Mouse (Mus musculus): ENCODE results near the gene Clpb.

Clpb gene

GRCm38 (mm10) chr7:101726980-101727379 lies 63.5 kb downstream of the Clpb start:
- no peak for DNase-seq (ENCODE audit: low read depth)

- DNase-seq (ENCODE audit: low read depth): no peak
Observed at GRCm38 (mm10) chr7:101732096-101732495, 68.7 kb downstream of the Clpb start.

- DNase-seq (ENCODE audit: low read depth): no peak
Observed at GRCm38 (mm10) chr7:101733042-101733441, 69.6 kb downstream of the Clpb start.

GRCm38 (mm10) chr7:101735297-101735696 lies 71.9 kb downstream of the Clpb start:
- no peak for DNase-seq (ENCODE audit: low read depth)

- peak; percentile 34 for DNase-seq (ENCODE audit: low read depth)
Observed at GRCm38 (mm10) chr7:101737735-101738134, 74.3 kb downstream of the Clpb start.

GRCm38 (mm10) chr7:101739602-101740001 lies 76.2 kb downstream of the Clpb start:
- DNase-seq (ENCODE audit: low read depth): no peak

- no peak for DNase-seq (ENCODE audit: low read depth)
Observed at GRCm38 (mm10) chr7:101743487-101743886, 80.1 kb downstream of the Clpb start.

- no peak for DNase-seq (ENCODE audit: low read depth)
Observed at GRCm38 (mm10) chr7:101746559-101747334, 83.3 kb downstream of the Clpb start.

GRCm38 (mm10) chr7:101750268-101750667 lies 86.8 kb downstream of the Clpb start:
- DNase-seq (ENCODE audit: low read depth): no peak

- DNase-seq (ENCODE audit: low read depth): peak; percentile 24
Observed at GRCm38 (mm10) chr7:101752346-101752745, 88.9 kb downstream of the Clpb start.

- DNase-seq (ENCODE audit: low read depth): no peak
Observed at GRCm38 (mm10) chr7:101753492-101753891, 90.1 kb downstream of the Clpb start.

GRCm38 (mm10) chr7:101754416-101754815 lies 91.0 kb downstream of the Clpb start:
- peak; percentile 36 for DNase-seq (ENCODE audit: low read depth)

GRCm38 (mm10) chr7:101755301-101755700 lies 91.9 kb downstream of the Clpb start:
- DNase-seq (ENCODE audit: low read depth): peak; percentile 86

- peak; percentile 48 for DNase-seq (ENCODE audit: low read depth)
Observed at GRCm38 (mm10) chr7:101761899-101762780, 98.7 kb downstream of the Clpb start.

- DNase-seq (ENCODE audit: low read depth): no peak
Observed at GRCm38 (mm10) chr7:101767335-101767907, 104.0 kb downstream of the Clpb start.

- no peak for DNase-seq (ENCODE audit: low read depth)
Observed at GRCm38 (mm10) chr7:101770051-101770450, 106.6 kb downstream of the Clpb start.

- no peak for DNase-seq (ENCODE audit: low read depth)
Observed at GRCm38 (mm10) chr7:101771604-101772003, 108.2 kb downstream of the Clpb start.

GRCm38 (mm10) chr7:101772687-101773086 lies 109.3 kb downstream of the Clpb start:
- peak; percentile 8 for DNase-seq (ENCODE audit: low read depth)

- no peak for DNase-seq (ENCODE audit: low read depth)
Observed at GRCm38 (mm10) chr7:101777053-101777452, 113.6 kb downstream of the Clpb start.

- DNase-seq (ENCODE audit: low read depth): no peak
Observed at GRCm38 (mm10) chr7:101817861-101818401, 154.5 kb downstream of the Clpb start, which contains the start of gene Phox2a. TSS of gene Phox2a (plus strand) at chr7:101818313.

- no peak for DNase-seq (ENCODE audit: low read depth)
Observed at GRCm38 (mm10) chr7:101820295-101821030, 157.0 kb downstream of the Clpb start.
